Mouse (Mus musculus) B cell, adult (primary cell): ENCODE measurements around the gene Ihh. TPM values are rescaled to one million over a fixed set of nuclear protein-coding genes. Genes with fewer than 3 reads are reported as not detected.

Experiments used
- total RNA-seq: library from RNA; stranded (reverse); gene quantifications from 4 replicates; pipeline ENCODE4 v1.2.4, GENCODE M21; 2023; ENCODE audit not compliant: inconsistent age

Gene Ihh
- total RNA-seq: 0.32 to 0.60 TPM (median 0.48 TPM) in 3 of 4 replicates, not detected in the other

DNA sequence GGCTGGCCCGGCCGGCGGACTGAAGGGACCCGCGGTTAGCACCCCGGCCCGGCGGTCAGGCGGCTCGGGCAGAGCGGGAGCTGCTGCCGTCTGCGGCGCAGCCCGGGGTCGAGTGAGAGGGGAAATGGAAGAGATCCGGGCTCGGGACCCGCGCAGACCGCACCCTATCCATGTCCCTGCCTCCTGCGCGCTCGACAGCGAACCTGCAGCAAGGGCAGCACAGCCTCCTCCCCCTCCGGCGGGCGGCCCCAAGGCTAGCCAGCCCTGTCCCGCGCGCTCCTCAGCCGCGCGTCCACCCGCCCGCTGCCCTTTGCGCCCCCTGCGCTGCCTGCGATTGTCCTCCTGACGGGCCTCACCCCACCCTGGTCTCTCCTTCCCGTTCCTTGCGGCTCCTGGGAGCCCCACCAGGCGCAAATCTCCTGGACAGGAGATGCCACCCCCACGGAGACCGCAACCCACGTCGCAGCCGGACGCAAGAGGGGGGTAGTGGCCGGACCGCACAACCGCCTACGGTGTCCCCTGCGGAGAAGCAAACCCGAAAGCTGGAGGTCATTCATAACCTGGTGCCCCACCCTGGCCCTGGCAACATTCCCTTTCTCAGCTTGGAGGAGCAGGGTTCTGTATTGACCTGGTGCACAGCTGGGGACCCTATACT, at the start of gene Ihh:
Gene Ihh, minus strand, starts transcription at position 117 of the 655 bp plus-strand sequence.

DNA sequence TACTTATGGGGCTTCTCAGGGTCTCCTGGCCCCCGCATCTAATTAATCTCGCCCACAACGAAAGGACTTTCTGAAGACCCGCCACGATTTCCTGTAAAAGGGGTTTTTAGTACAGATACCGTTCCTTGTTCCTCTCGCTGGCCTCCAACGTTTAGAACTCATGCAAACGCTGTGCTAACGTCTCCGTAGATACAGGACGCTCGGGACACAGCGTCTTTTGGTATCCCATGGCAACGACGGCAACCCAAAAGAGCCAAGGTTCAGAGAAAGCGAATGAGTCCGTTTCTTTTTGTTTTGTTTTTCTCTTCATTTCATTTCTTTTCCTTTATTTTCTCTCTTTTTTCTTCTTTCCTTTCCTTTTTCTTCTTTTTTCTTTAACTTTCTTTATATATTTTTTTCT, 16.1 kb downstream of the Ihh start, which contains the start of gene Cfap65:
Gene Cfap65, minus strand, starts transcription at position 198 of the 400 bp plus-strand sequence.

Other genes starting within 250 kb of the Ihh start
- 11.3 to 15.0 TPM (median 12.6 TPM) in 4 replicates for gene Cyp27a1, start 238.1 kb downstream of the Ihh start, total RNA-seq
- gene Prkag3, start 202.5 kb downstream of the Ihh start, total RNA-seq: 0.29 TPM in 1 of 4 replicates, not detected in the others
- gene Wnt6, start 179.8 kb downstream of the Ihh start, total RNA-seq: 0.48 TPM in 1 of 4 replicates, not detected in the others
- gene Wnt10a, start 160.2 kb downstream of the Ihh start, total RNA-seq: 1.8 to 4.4 TPM (median 2.2 TPM) in 4 replicates
- not detected in 4 replicates for gene Cdk5r2, start 96.7 kb downstream of the Ihh start, total RNA-seq
- gene Fev, start 66.3 kb downstream of the Ihh start, total RNA-seq: not detected in 4 replicates
- not detected in 4 replicates for gene Cryba2, start 58.5 kb downstream of the Ihh start, total RNA-seq
- not detected in 4 replicates for gene Cfap65, start 16.1 kb downstream of the Ihh start, total RNA-seq
- gene Nhej1, start 173.5 kb upstream of the Ihh start, total RNA-seq: 3.5 to 6.7 TPM (median 5.0 TPM) in 4 replicates
- gene Slc23a3, start 182.2 kb upstream of the Ihh start, total RNA-seq: 0.93 to 1.8 TPM (median 1.3 TPM) in 4 replicates
- 107 to 119 TPM (median 112 TPM) in 4 replicates for gene Cnppd1, start 191.0 kb upstream of the Ihh start, total RNA-seq
- 60.5 to 80.1 TPM (median 70.4 TPM) in 4 replicates for gene Retreg2, start 191.1 kb upstream of the Ihh start, total RNA-seq
- 39.0 to 44.9 TPM (median 43.5 TPM) in 4 replicates for gene Zfand2b, start 217.0 kb upstream of the Ihh start, total RNA-seq
- gene Abcb6, start 228.7 kb upstream of the Ihh start, total RNA-seq: 3.7 to 5.5 TPM (median 4.0 TPM) in 4 replicates
- 30.4 to 36.3 TPM (median 33.0 TPM) in 4 replicates for gene Ankzf1, start 240.5 kb upstream of the Ihh start, total RNA-seq
- 26.6 to 34.5 TPM (median 28.6 TPM) in 4 replicates for gene Atg9a, start 240.5 kb upstream of the Ihh start, total RNA-seq